Mouse (Mus musculus): ENCODE results near the gene Sik1. TPM values are rescaled to one million over a fixed set of nuclear protein-coding genes. Genes with fewer than 3 reads are reported as not detected.

Gene Sik1
- total RNA-seq, 1 experiment = 35.0 TPM

DNA sequence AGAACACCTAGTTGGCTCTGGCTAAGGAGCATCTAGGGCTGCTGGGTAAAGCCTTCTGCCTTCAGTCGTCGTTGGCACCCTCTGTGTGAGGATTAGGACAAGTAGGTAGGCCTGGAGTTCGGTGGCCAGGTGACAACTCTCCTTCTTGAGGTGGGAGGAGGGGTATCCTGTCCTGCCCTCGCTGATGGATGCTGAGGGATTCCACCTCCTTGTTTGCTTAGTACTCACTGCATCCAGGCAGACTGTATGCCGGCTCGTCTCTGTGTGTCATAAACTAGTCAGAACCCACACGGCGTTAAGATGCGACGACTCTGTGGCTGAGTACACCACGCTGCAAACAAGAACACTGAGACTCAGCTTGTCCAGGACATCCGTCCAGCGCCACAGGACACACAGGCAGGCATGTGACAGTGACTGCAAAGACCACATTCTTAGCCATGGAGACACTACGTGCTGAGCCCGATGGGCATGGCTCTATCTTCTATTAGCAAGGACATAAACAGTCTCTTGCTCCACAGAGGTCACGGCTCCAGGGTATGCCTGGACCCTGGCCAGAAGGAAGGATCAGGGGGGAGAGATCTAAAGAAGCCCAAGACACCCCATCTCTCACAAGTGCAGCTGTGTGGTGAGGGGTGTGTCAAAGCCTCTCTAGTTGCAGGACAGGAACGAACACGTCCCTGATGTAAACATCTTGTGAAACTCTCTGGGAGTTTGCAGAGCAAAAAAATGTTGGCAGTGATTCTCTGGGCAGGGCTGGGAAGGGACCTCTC is 13.6 kb downstream of the Sik1 start:
- in situ Hi-C loops (cut with MboI; ENCODE audit: low sequenced_read_pairs in 2 of 2, unreplicated experiment in 2 of 2) = no loop called here
- no peaks in the 10 kb centered on the region for H3K9me3 ChIP-seq (ENCODE audit: control insufficient read depth, insufficient read depth, low read depth, low read length)
- H3K27ac ChIP-seq (ENCODE audit: insufficient read depth, low read depth, low read length, poor library complexity, severe bottlenecking) = peak overlapping the region; percentile 71
- H3K36me3 ChIP-seq (ENCODE audit: control insufficient read depth, insufficient read depth, low read length, poor library complexity, severe bottlenecking) = peaks cover 26% of the 10 kb centered on the region
- no peak for DNase-seq (ENCODE audit: low read depth, low spot score)
- H3K9ac ChIP-seq (ENCODE audit: insufficient read depth, low read depth, low read length, poor library complexity, severe bottlenecking) = no peak overlapping the region; the same call in 1 of the 2 replicates
- H3K4me3 ChIP-seq (ENCODE audit: insufficient read depth in 1 of 2, low read depth in 1 of 2, low read length in 2 of 2, poor library complexity in 1 of 2, severe bottlenecking in 1 of 2) = no peak overlapping the region
- no peak for TF ChIP-seq HCFC1 (IDR thresholded peaks at IDR 0.05; ENCODE audit: borderline replicate concordance, insufficient read depth, low read length)
- no peak for TF ChIP-seq CHD2 (IDR thresholded peaks at IDR 0.05; ENCODE audit: low read depth, low read length)
- no peak for TF ChIP-seq ZC3H11A (IDR thresholded peaks at IDR 0.05; ENCODE audit: borderline replicate concordance, low read depth, low read length)
- no peak for TF ChIP-seq ZNF384 (IDR thresholded peaks at IDR 0.05; ENCODE audit: low read depth, low read length)
- TF ChIP-seq MAFK (IDR thresholded peaks at IDR 0.05; ENCODE audit: insufficient read depth, low read depth, low read length) = no peak
- H3K4me1 ChIP-seq (ENCODE audit: control insufficient read depth in 2 of 2, insufficient read depth in 2 of 2, low read length in 2 of 2, poor library complexity in 1 of 2) = peaks cover 4 to 24% of the 10 kb centered on the region in 2 experiments; a peak in 3 of 4 replicates

DNA sequence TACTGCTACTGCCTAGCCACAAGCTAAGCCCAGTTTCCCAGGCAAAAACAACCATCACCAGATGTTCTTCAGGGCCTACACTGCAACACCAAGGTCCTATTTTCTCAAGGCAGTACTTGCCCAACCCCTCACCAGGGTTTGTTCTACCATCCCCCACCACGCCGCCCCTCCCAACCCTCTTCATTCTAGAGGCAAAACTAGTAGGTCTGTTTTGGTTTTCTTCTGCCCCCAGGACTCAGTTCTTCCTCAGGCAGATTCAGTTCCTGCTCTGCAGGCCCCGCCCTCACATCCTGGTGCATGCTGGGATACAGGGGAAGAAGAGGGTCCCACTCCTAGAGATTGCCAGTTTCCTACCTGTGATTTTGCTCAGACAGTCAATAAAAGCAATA is 14.2 kb downstream of the Sik1 start:
- DNase-seq (ENCODE audit: low read depth, low spot score) = peak; percentile 51
- H3K9me3 ChIP-seq (ENCODE audit: control insufficient read depth, insufficient read depth, low read depth, low read length) = no peaks in the 10 kb centered on the region
- peak overlapping the region; percentile 71 for H3K27ac ChIP-seq (ENCODE audit: insufficient read depth, low read depth, low read length, poor library complexity, severe bottlenecking)
- H3K4me3 ChIP-seq (ENCODE audit: insufficient read depth in 1 of 2, low read depth in 1 of 2, low read length in 2 of 2, poor library complexity in 1 of 2, severe bottlenecking in 1 of 2) = no peak overlapping the region
- peaks cover 20% of the 10 kb centered on the region for H3K36me3 ChIP-seq (ENCODE audit: control insufficient read depth, insufficient read depth, low read length, poor library complexity, severe bottlenecking)
- in situ Hi-C loops (cut with MboI; ENCODE audit: low sequenced_read_pairs in 2 of 2, unreplicated experiment in 2 of 2) = no loop called here
- H3K4me1 ChIP-seq (ENCODE audit: control insufficient read depth in 2 of 2, insufficient read depth in 2 of 2, low read length in 2 of 2, poor library complexity in 1 of 2) = peaks cover 4 to 24% of the 10 kb centered on the region in 2 experiments; a peak in 3 of 4 replicates
- TF ChIP-seq ZNF384 (IDR thresholded peaks at IDR 0.05; ENCODE audit: low read depth, low read length) = no peak
- no peak for TF ChIP-seq CHD2 (IDR thresholded peaks at IDR 0.05; ENCODE audit: low read depth, low read length)
- TF ChIP-seq ZC3H11A (IDR thresholded peaks at IDR 0.05; ENCODE audit: borderline replicate concordance, low read depth, low read length) = no peak
- no peak for TF ChIP-seq HCFC1 (IDR thresholded peaks at IDR 0.05; ENCODE audit: borderline replicate concordance, insufficient read depth, low read length)
- no peak for TF ChIP-seq MAFK (IDR thresholded peaks at IDR 0.05; ENCODE audit: insufficient read depth, low read depth, low read length)
- H3K9ac ChIP-seq (ENCODE audit: insufficient read depth, low read depth, low read length, poor library complexity, severe bottlenecking) = no peak overlapping the region; the same call in 1 of the 2 replicates

DNA sequence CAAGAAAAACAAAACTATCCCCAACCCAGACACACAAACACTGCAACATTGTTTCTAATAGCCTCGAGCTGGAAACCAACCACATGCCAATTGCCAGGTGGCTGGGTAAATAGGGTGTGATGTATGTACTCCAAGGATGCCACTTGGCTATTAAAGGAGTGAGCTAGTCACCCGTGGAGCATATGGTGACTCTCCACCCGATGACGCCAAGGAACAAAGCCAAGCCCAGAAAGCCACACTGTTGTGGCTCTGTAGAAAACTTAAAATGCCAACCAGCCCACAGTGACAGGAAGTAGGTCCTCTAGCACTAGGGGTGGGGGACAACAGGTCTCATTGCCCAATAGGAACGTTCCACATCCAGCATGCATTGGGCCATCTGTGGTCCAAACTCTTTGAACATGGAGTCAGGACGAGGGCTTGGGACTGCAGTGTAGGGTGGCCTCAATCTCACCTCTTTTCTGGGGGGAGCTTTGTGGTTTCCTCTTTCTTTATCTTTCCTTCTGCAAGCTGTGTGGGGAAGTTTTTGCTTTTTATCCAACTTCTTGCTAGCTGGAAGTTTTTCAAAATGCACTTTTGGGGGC is 15.1 kb downstream of the Sik1 start:
- no peak for TF ChIP-seq ZNF384 (IDR thresholded peaks at IDR 0.05; ENCODE audit: low read depth, low read length)
- TF ChIP-seq MAFK (IDR thresholded peaks at IDR 0.05; ENCODE audit: insufficient read depth, low read depth, low read length) = no peak
- TF ChIP-seq HCFC1 (IDR thresholded peaks at IDR 0.05; ENCODE audit: borderline replicate concordance, insufficient read depth, low read length) = no peak
- TF ChIP-seq CHD2 (IDR thresholded peaks at IDR 0.05; ENCODE audit: low read depth, low read length) = no peak
- TF ChIP-seq ZC3H11A (IDR thresholded peaks at IDR 0.05; ENCODE audit: borderline replicate concordance, low read depth, low read length) = no peak
- Histone ChIP-seq H3K27ac (ENCODE audit: insufficient read depth, low read depth, low read length, poor library complexity, severe bottlenecking) (no peak overlapping the region), H3K9ac (ENCODE audit: insufficient read depth, low read depth, low read length, poor library complexity, severe bottlenecking) (no peak overlapping the region), H3K4me1 (ENCODE audit: control insufficient read depth in 2 of 2, insufficient read depth in 2 of 2, low read length in 2 of 2, poor library complexity in 1 of 2) (peaks cover 4 to 24% of the 10 kb centered on the region in 2 experiments; a peak in 3 of 4 replicates), H3K36me3 (ENCODE audit: control insufficient read depth, insufficient read depth, low read length, poor library complexity, severe bottlenecking) (peaks cover 11% of the 10 kb centered on the region), H3K9me3 (ENCODE audit: control insufficient read depth, insufficient read depth, low read depth, low read length) (no peaks in the 10 kb centered on the region), H3K4me3 (ENCODE audit: insufficient read depth in 1 of 2, low read depth in 1 of 2, low read length in 2 of 2, poor library complexity in 1 of 2, severe bottlenecking in 1 of 2) (no peak overlapping the region)
- no peak for DNase-seq (ENCODE audit: low read depth, low spot score)
- in situ Hi-C loops (cut with MboI; ENCODE audit: low sequenced_read_pairs in 2 of 2, unreplicated experiment in 2 of 2) = no loop called here

DNA sequence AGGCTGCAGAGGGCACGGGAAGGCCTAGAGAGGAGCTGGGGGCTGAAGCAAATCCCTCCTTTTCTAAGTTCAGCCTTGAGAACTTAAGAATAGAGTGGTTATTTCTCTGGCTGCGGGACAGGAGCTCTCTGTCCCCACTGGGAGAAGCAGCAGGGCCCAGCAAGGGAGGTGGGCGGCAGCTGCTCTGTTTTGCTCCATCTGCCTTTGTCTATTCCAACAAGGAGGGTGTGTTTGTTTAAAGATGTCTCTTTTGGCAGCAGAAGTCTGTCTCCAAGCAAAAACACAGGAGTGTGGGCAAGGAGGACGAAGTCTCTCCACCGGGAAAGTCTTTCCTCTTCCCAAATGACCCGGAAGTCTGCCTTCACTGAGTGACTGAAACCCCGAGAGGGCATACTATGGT is 18.8 kb downstream of the Sik1 start:
- in situ Hi-C loops (cut with MboI; ENCODE audit: low sequenced_read_pairs in 2 of 2, unreplicated experiment in 2 of 2) = no loop called here
- TF ChIP-seq ZC3H11A (IDR thresholded peaks at IDR 0.05; ENCODE audit: borderline replicate concordance, low read depth, low read length) (no peak), CHD2 (IDR thresholded peaks at IDR 0.05; ENCODE audit: low read depth, low read length) (no peak), MAFK (IDR thresholded peaks at IDR 0.05; ENCODE audit: insufficient read depth, low read depth, low read length) (no peak), HCFC1 (IDR thresholded peaks at IDR 0.05; ENCODE audit: borderline replicate concordance, insufficient read depth, low read length) (no peak), ZNF384 (IDR thresholded peaks at IDR 0.05; ENCODE audit: low read depth, low read length) (no peak)
- Histone ChIP-seq H3K9ac (ENCODE audit: insufficient read depth, low read depth, low read length, poor library complexity, severe bottlenecking) (no peak overlapping the region), H3K4me3 (ENCODE audit: insufficient read depth in 1 of 2, low read depth in 1 of 2, low read length in 2 of 2, poor library complexity in 1 of 2, severe bottlenecking in 1 of 2) (no peak overlapping the region), H3K27ac (ENCODE audit: insufficient read depth, low read depth, low read length, poor library complexity, severe bottlenecking) (no peak overlapping the region), H3K9me3 (ENCODE audit: control insufficient read depth, insufficient read depth, low read depth, low read length) (no peaks in the 10 kb centered on the region), H3K36me3 (ENCODE audit: control insufficient read depth, insufficient read depth, low read length, poor library complexity, severe bottlenecking) (no peaks in the 10 kb centered on the region), H3K4me1 (ENCODE audit: control insufficient read depth in 2 of 2, insufficient read depth in 2 of 2, low read length in 2 of 2, poor library complexity in 1 of 2) (peaks cover 10 to 34% of the 10 kb centered on the region in 2 experiments; a peak in 3 of 4 replicates)
- no peak for DNase-seq (ENCODE audit: low read depth, low spot score)

Data from ES-E14 (cell line).